Mouse (Mus musculus) megakaryocyte, embryonic 14.5 days (primary cell): ENCODE data around the gene Akr1b7.

Source experiments
- FLI1 ChIP-seq: IDR thresholded peaks from 2 replicates; pipeline ENCODE4 v1.6.1; 2012; ENCODE audit warnings: low read length, inconsistent platforms, mixed read lengths
- GATA1 ChIP-seq: IDR thresholded peaks from 3 replicates; pipeline ENCODE4 v1.6.1; 2012; ENCODE audit warnings: mixed read lengths, low read length, inconsistent platforms, borderline replicate concordance

GRCm38 (mm10) chr6:34370081-34370480 is 42.1 kb upstream of the Akr1b7 start:
- no peak for TF ChIP-seq GATA1
- no peak for TF ChIP-seq FLI1
